Mouse (Mus musculus): ENCODE measurements around the gene Pih1d2.

- TF ChIP-seq POLR2A (IDR thresholded peaks at IDR 0.05; ENCODE audit: borderline replicate concordance, insufficient read depth, low read length) (no peak), CTCF (IDR thresholded peaks at IDR 0.05; ENCODE audit: borderline replicate concordance, insufficient read depth, low read depth, low read length) (no peak)
These were observed 49.3 kb downstream of the Pih1d2 start for GRCm38 (mm10) chr9:50666442-50666841.
